Mouse (Mus musculus) small intestine, adult 2 months (tissue): ENCODE measurements at regions not wholly inside any gene's neighbourhood (a gene's known extent, or its start where the extent isn't known, plus 50 kb on each side); places are given as distances from the start of the nearest gene placed in this dataset.

Experiments used
- CTCF ChIP-seq: fragments of 200-500 bp; IDR thresholded peaks from 2 replicates; pipeline ENCODE4 v1.5.1; 2012; ENCODE audit warnings: low read depth, mild to moderate bottlenecking, control low read depth, inconsistent platforms, low read length, moderate library complexity, mixed read lengths; ENCODE audit not compliant: insufficient replicate concordance, insufficient read length; ENCODE audit errors: extremely low read depth
- POLR2A ChIP-seq: fragments of 200-500 bp; IDR thresholded peaks from 2 replicates; pipeline ENCODE4 v1.6.1; 2012; ENCODE audit warnings: low read depth, mild to moderate bottlenecking, control low read depth, inconsistent platforms, low read length, moderate library complexity

DNA sequence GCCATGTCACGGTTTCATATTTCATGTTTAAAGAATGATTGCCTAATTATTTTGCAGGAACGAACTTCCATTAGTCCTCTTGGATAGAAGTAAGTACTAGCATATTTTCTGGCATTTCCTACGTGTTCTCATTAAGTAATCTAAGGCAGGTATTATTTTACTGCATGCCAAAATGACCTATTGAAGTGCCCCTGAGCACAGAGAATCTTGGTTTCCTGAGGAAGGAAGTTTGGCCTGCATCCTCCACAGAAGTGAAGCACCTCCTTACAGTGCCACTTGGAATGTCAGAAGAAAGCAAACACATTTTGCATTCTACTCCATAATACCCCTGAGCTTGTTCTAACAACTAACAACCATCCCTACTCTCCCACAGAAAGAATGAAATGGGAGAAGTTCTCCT lies 82.9 kb downstream of the Cavin4 start:
- TF ChIP-seq CTCF (no peak), POLR2A (no peak)
